Mouse (Mus musculus) neural tube, embryonic 14.5 days (tissue): ENCODE measurements around the gene Shisa4. TPM values are rescaled to one million over a fixed set of nuclear protein-coding genes. Genes with fewer than 3 reads are reported as not detected.
"Not testable (repeated sequence)": the region's sequence is repeated elsewhere in the genome, so short reads cannot be mapped to it uniquely, and the experiment has no call there.

Experiments
- ATAC-seq: fragments of 200-750 bp; cut with Nextera tagmentation; 2 replicates; pipeline ENCODE4 v1.8.0; 2017; ENCODE audit warnings: low read depth, mild to moderate bottlenecking, moderate TSS enrichment, moderate library complexity
- H3K27ac ChIP-seq: fragments of 300-500 bp; sonication (generic); 2 replicates; pipeline ENCODE4 v1.5.1; 2014; ENCODE audit warnings: low read depth, mild to moderate bottlenecking, control low read depth, low read length, moderate library complexity, mixed read lengths
- H3K27me3 ChIP-seq: fragments of 300-500 bp; sonication (generic); 2 replicates; pipeline ENCODE4 v1.6.1; 2014; ENCODE audit warnings: low read length; ENCODE audit not compliant: control insufficient read depth, insufficient read depth
- H3K36me3 ChIP-seq: fragments of 300-500 bp; sonication (generic); 2 replicates; pipeline ENCODE4 v1.6.1; 2014; ENCODE audit warnings: low read length, mixed read lengths; ENCODE audit not compliant: control insufficient read depth, insufficient read depth
- H3K4me1 ChIP-seq: fragments of 300-500 bp; sonication (generic); 2 replicates; pipeline ENCODE4 v1.6.1; 2014; ENCODE audit warnings: low read length; ENCODE audit not compliant: control insufficient read depth, insufficient read depth
- H3K4me2 ChIP-seq: fragments of 300-500 bp; sonication (generic); 2 replicates; pipeline ENCODE4 v1.6.1; 2014; ENCODE audit warnings: mild to moderate bottlenecking, low read depth, low read length, control low read depth
- H3K4me3 ChIP-seq: fragments of 300-500 bp; sonication (generic); 2 replicates; pipeline ENCODE4 v1.5.1; 2014; ENCODE audit warnings: low read depth, low read length, control low read depth, mixed read lengths
- H3K9ac ChIP-seq: fragments of 300-500 bp; sonication (generic); replicated peaks from 2 replicates; pipeline ENCODE4 v1.6.1; 2014; ENCODE audit warnings: low read depth, mild to moderate bottlenecking, control low read depth, low read length, mixed read lengths
- H3K9me3 ChIP-seq: fragments of 300-500 bp; sonication (generic); 2 replicates; pipeline ENCODE4 v1.6.1; 2016; ENCODE audit warnings: low read length; ENCODE audit not compliant: control insufficient read depth
- WGBS: fragments of 180-500 bp; shearing (Covaris S2); extraction: QIAGEN DNeasy Blood & Tissue Kit; methylation state at CpG from one replicate; pipeline ENCODE4 v1.1.7; 2014; 5-methylcytosine and 5-hydroxymethylcytosine counted together
- polyA plus RNA-seq: library from polyadenylated mRNA; unstranded; fragments of >200 nt; fragmentation: Nextera tagmentation; extraction: Ambion mirVana; gene quantifications from 2 replicates; pipeline ENCODE4 v1.2.1, GENCODE M21; 2014

Gene Shisa4
- polyA plus RNA-seq, 1 experiment from 2014 or later, result 75.5 TPM

DNA sequence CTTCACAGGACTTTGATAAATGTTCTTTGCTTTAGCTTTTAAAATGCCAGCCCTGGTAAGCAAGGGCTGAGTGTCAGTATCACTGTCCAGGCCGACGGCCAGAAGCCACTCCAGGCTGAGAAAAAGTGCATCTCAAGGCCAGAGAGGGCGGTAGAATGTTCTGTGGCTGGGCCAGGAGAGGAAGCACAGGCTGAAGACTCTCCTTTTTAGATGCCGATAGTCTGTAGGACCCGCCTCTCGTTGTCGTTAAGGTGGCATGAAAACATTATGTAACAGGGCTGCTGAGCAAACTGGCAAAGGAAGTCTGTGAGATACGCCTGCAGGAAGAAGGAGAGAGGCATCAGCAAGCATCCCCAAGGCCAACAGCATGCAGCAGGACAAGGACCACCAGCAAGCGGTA lies 10.1 kb upstream of the Shisa4 start:
- no peaks in the 10 kb centered on the region for H3K27me3 ChIP-seq
- ATAC-seq, result no peak
- no peak overlapping the region for H3K27ac ChIP-seq
- peaks cover 69% of the 10 kb centered on the region for H3K36me3 ChIP-seq
- no peak overlapping the region for H3K9ac ChIP-seq
- H3K4me3 ChIP-seq, result no peak overlapping the region
- 92% methylated on average over 9 of the region's 9 CpGs for WGBS
- H3K4me1 ChIP-seq, result no peaks in the 10 kb centered on the region
- H3K9me3 ChIP-seq, result no peaks in the 10 kb centered on the region
- H3K4me2 ChIP-seq, result no peak overlapping the region

DNA sequence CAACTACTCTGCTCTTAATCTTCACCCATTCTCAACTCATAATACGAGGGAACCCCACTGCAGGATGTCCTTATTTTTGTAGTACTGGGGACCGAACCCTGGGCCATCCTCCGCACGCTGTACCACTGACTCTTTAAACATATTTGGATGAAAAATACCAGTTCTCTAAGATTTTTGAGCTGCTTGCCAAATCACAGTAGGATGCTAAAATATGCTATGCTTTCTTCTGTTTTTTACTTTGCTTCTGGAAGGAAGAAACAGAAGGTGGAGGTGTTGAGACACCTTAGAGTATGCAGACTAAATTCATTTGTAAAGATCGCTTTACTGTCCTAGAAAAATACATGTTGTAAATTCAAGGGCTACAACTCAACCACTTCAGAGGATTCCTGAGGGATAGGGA lies 9.1 kb upstream of the Shisa4 start:
- Histone ChIP-seq H3K4me3 (no peak overlapping the region), H3K36me3 (peaks cover 61% of the 10 kb centered on the region), H3K27ac (no peak overlapping the region), H3K9me3 (no peaks in the 10 kb centered on the region), H3K4me1 (no peaks in the 10 kb centered on the region), H3K9ac (no peak overlapping the region), H3K4me2 (no peak overlapping the region), H3K27me3 (no peaks in the 10 kb centered on the region)
- 98% methylated on average over 5 of the region's 5 CpGs for WGBS
- no peak for ATAC-seq

DNA sequence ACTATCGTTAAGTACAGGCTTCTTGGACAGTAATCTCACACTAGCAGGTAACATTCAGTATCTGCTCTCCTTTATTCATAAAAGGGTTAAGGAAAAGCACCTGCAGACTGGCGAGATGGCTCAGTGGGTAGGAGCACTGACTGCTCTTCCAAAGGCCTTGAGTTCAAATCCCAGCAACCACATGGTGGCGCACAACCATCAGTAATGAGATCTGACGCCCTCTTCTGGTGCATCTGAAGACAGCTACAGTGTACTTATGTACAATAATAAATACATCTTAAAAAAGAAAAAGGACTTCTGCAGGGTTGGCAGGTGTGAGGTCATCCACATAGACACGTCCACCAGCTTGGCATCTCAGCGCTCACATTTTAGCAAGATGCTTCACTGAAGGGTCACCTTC lies 6.5 kb upstream of the Shisa4 start:
- ATAC-seq, H3K9ac ChIP-seq: not testable (repeated sequence)
- peaks cover 37% of the 10 kb centered on the region for H3K36me3 ChIP-seq

DNA sequence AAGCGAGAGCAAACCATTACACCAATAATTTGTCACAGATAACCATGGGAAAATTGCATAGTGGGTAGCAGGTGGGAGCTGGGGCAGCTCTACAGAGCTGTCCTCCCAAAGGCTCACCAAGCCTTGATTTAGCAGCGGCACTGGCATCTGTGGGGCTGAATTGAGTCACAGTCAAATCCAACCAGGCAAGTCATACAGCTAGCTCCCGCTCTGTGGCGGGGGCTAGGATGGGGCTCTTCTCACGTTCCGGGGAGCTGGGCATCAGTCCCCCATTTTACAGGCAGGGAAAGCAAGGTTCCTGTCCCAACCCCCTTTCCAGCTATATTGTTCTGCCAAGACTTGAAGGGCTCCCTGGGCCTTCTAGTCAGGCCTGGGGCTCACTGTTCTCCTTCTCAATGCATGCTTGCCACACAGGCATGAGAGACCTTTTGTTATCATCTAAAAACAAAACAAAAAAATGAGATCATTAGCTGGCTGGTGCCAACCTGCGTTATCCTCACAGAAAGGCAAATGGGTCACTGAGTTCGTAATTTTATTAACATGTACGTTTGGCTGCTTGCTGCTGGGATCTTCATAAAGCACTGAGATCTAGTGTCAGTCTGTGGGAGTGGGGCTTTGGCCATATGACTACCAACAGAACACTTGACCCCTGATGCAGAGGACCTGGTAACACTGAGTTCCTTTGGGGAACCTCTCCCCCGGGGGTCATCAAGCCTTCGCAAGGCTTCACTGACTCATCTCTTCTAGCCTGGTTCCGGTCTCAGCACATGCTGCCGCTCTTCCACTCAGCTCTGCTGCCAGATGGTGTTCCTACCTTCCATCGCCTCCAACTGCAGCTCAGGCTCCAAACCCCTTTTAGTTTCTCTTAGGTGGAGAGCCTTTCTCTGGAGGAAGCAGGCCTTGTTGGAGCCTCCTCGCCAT lies 5.3 kb upstream of the Shisa4 start:
- H3K9me3 ChIP-seq, result no peaks in the 10 kb centered on the region
- no peak overlapping the region for H3K4me3 ChIP-seq
- no peak overlapping the region for H3K27ac ChIP-seq
- 65% methylated on average over 15 of the region's 15 CpGs for WGBS
- H3K4me2 ChIP-seq, result no peak overlapping the region
- H3K36me3 ChIP-seq, result peaks cover 24% of the 10 kb centered on the region
- H3K4me1 ChIP-seq, result peaks cover 1% of the 10 kb centered on the region; the same call in 1 of the 2 replicates
- H3K9ac ChIP-seq, result no peak overlapping the region
- 0 out of 2 replicates have a peak, but pooled peaks have one; percentile 17 for ATAC-seq
- no peaks in the 10 kb centered on the region for H3K27me3 ChIP-seq

More for the DNA sequence above, 6.5 kb upstream of the Shisa4 start:
- not testable (repeated sequence) for H3K9me3 ChIP-seq, H3K4me3 ChIP-seq, H3K4me1 ChIP-seq, H3K27ac ChIP-seq, H3K4me2 ChIP-seq, H3K27me3 ChIP-seq
- WGBS, result 64% methylated on average over 6 of the region's 6 CpGs

DNA sequence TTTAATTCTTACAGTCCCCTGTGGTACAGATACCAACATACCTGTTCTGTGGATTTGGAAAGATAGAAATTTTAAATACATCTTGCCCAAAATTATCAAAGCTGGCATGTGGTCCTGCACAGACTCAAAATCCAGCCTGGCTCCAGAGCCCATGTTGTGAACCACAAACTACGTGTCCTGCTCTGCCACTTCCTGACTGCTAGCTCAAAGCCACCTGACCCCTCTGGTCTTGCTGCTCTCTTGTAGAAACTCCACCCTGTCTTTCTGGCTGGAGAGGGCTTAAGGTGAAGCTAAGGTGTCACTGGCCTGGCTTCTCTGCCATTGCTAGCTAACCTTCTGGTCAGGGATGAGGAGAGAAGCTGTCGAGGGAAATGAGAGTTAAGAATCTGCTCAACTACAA lies 4.0 kb upstream of the Shisa4 start:
- no peak for ATAC-seq
- H3K4me1 ChIP-seq, result peaks cover 8% of the 10 kb centered on the region
- no peak overlapping the region for H3K27ac ChIP-seq
- no peaks in the 10 kb centered on the region for H3K9me3 ChIP-seq
- H3K27me3 ChIP-seq, result no peaks in the 10 kb centered on the region
- H3K36me3 ChIP-seq, result peaks cover 12% of the 10 kb centered on the region
- 75% methylated on average over 2 of the region's 2 CpGs for WGBS
- H3K4me3 ChIP-seq, result no peak overlapping the region
- no peak overlapping the region for H3K9ac ChIP-seq
- no peak overlapping the region for H3K4me2 ChIP-seq

DNA sequence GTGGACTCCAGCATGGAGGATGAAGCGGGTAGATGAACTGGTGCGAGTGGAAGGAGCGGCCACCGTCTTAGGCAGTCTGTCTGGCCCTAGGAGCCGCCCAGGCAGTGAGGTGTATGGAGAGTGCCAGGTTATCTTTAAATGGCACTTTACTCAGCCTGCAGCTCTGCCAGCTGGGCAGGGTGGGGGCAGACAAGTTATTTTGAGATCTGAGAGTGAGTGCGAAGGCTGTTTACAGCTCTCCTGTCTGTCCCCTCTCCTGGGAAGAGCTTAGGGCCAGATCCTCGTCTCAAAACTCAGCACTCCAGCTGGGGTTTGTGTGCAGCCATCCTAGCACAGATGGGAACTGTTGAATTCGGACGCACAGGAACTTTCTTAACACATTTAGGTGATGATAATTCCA lies 3.5 kb upstream of the Shisa4 start:
- 67% methylated on average over 9 of the region's 9 CpGs for WGBS

DNA sequence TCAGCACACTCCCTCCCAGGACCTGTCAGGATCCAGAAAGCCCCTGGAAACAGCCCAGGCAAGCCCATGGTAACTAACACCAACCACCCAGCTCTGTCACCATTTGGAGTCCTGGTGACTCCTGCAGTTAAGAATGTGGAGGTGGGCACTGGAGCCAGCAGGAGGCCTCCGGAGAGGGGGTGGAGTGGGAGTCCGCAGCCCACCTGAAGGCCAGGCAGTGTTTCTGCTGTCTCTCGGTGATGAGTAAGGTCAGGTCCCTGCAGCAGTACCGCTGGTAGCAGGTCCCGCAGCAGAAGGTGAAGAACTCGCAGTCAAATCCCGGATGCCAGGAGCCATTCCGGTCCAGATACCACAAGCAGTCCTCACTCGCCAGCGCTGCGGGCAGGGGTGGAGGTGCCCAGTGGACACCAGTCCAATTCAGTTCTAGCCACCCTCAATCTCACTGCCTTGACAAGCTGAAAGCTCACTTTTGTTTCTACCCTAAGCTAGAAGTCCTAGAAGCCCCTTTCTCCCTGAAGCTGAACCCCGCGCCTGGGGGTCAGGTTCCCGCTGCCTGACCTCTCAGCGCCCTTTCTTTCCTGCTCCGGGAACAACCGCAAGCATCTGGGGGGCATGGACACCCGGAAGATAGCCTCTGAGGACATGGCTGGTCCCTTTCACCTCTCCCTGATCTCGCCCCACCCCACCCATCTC lies 716 bp downstream of the Shisa4 start:
- H3K9me3 ChIP-seq, result no peaks in the 10 kb centered on the region
- peak; percentile 5; the same call in 1 of the 2 replicates for ATAC-seq
- H3K27me3 ChIP-seq, result no peaks in the 10 kb centered on the region
- peak overlapping the region; percentile 75 for H3K4me3 ChIP-seq
- H3K27ac ChIP-seq, result peak overlapping the region; percentile 52; the same call in 1 of the 2 replicates
- peak overlapping the region; percentile 80 for H3K9ac ChIP-seq
- peak overlapping the region; percentile 69 for H3K4me2 ChIP-seq
- 2% methylated on average over 19 of the region's 19 CpGs for WGBS
- H3K4me1 ChIP-seq, result peaks cover 18% of the 10 kb centered on the region
- no peaks in the 10 kb centered on the region for H3K36me3 ChIP-seq

More for the DNA sequence above, 3.5 kb upstream of the Shisa4 start:
- H3K9me3 ChIP-seq, result no peaks in the 10 kb centered on the region
- H3K27me3 ChIP-seq, result no peaks in the 10 kb centered on the region
- no peak overlapping the region for H3K4me2 ChIP-seq
- H3K9ac ChIP-seq, result no peak overlapping the region
- no peak for ATAC-seq
- peaks cover 9% of the 10 kb centered on the region for H3K4me1 ChIP-seq
- H3K36me3 ChIP-seq, result peaks cover 7% of the 10 kb centered on the region
- H3K27ac ChIP-seq, result no peak overlapping the region
- no peak overlapping the region for H3K4me3 ChIP-seq

DNA sequence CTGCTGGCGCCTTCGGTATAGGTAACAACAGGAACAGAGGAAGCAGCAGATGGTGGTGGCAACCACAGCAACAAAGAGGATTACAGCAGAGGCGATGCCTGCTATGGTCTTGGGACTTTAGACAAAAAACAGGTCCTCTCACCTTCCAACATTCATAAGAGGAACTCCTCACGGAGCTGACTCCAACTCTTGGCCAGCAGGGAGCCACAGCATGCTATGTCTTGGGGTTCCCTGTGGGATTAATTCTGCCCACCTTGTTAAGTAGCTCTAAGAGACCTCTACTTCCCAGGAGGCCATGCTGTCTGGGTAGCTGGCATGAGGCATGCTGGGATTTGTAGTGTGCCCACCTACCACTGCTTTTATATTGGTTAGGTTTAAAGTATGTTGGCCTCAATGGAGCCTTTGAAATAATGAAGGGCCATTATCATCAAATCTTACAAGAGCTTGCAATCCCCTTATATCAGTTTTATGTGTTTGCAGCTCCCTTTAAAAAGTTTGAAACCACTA lies 1.8 kb downstream of the Shisa4 start:
- Histone ChIP-seq H3K36me3 (no peaks in the 10 kb centered on the region), H3K9ac (no peak overlapping the region; the same call in 1 of the 2 replicates), H3K9me3 (no peaks in the 10 kb centered on the region), H3K27me3 (no peaks in the 10 kb centered on the region), H3K4me3 (peak overlapping the region; percentile 3; the same call in 1 of the 2 replicates), H3K4me2 (peak overlapping the region; percentile 23), H3K4me1 (peaks cover 18% of the 10 kb centered on the region), H3K27ac (no peak overlapping the region)
- no peak for ATAC-seq
- WGBS, result 73% methylated on average over 4 of the region's 4 CpGs

DNA sequence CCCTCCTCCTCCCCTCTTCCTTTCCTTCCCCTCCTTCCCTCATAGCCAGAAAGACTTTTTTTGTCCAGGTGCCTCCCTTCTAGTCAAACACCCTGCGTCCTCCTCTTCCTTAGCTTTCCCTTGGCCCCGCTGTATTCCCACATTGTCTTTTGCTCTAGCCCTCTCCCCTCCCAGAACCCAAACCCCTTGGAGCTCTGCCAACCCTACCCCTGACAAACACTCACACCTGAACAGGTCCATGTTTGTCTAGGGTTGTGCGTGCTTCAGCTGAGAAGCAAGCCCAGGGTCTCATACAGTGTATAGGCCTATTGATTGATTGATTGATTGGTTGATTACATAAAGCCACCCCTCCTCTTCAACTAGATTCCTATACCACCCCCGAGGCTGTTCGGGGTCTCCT lies 5.6 kb downstream of the Shisa4 start:
- Histone ChIP-seq H3K9me3 (no peaks in the 10 kb centered on the region), H3K4me3 (no peak overlapping the region), H3K27me3 (no peaks in the 10 kb centered on the region), H3K36me3 (no peaks in the 10 kb centered on the region), H3K9ac (no peak overlapping the region), H3K27ac (no peak overlapping the region), H3K4me2 (no peak overlapping the region), H3K4me1 (peaks cover 13% of the 10 kb centered on the region; the same call in 1 of the 2 replicates)
- WGBS, result 85% methylated on average over 5 of the region's 5 CpGs
- ATAC-seq, result no peak
